Mouse (Mus musculus) spleen, adult 2 months (tissue): ENCODE results near the gene 1700088E04Rik.

Experiments
- CTCF ChIP-seq: fragments of 200-500 bp; IDR thresholded peaks from 2 replicates; pipeline ENCODE4 v1.5.1; 2011; ENCODE audit warnings: mild to moderate bottlenecking, inconsistent platforms; ENCODE audit not compliant: insufficient read depth, insufficient read length, insufficient replicate concordance; ENCODE audit errors: extremely low read depth
- POLR2A ChIP-seq: fragments of 200-500 bp; IDR thresholded peaks from 2 replicates; pipeline ENCODE4 v1.6.1; 2011; ENCODE audit warnings: low read depth, low read length, inconsistent platforms

DNA sequence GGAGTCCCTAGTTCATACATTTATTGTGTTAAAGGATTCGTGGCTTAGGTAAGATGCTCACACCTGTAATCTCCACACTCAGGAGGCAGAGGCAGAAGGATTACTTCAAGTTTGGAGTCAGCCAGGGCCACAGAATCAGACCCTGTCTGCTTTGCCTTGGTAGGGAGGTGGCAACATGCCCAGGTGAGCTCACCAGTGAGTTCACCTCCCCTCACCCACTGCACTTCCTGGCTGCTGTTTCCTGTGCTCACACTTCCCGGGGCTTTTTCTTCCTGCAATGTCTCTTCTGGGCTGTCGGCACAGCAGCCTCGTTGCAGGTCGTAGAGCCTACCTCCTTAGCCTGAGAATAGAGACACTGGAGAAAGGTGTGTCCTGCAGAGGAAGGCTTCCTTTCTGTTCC, 25.8 kb downstream of the 1700088E04Rik start:
- TF ChIP-seq POLR2A, result no peak
- TF ChIP-seq CTCF, result no peak
